Mouse (Mus musculus): Measurements from ENCODE around the gene Plekhm2. TPM values are rescaled to one million over a fixed set of nuclear protein-coding genes. Genes with fewer than 3 reads are reported as not detected.

The Plekhm2 gene
- polyA plus RNA-seq, 1 experiment from 2014 or later, result 5.7 TPM

DNA sequence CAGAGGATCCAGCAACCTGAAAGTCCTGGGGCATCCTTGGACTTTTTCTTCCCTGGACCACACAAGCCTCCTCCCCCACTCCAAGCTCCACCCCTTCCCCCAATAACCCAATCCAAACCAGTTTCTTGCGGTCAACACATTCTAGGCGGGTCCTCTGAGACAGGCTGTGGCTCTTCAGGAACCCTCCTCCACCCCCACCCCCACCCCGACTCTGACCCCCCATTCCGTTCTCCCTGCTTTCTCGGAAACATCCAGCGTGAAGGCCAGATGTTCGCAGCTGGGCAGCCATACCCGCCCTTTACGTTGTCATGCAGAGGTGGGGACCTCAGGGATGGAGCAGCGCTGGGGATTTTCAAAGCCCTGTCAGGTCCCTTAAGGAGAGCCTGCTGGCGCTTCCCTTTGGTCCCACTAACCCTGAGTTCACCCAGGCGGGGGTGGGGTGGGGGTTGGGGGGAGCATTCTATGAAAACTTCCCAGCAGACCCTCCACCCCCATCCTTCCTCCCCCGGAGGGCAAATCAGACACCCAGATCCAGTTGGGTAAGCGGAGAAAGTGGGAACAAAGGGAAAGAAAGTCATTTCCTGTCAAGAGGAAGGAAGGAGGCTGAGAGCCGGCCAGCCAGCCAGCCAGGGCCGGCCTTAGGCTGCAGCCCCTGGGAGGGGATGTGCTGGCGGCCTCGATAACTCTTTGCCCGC, 66.4 kb downstream of the Plekhm2 start:
- Histone ChIP-seq H3K9ac (ENCODE audit: low read length) (peak overlapping the region; percentile 86), H3K4me1 (replicated peaks; ENCODE audit: control insufficient read depth, insufficient read depth, low read length) (peaks cover 23% of the 10 kb centered on the region), H3K27ac (ENCODE audit: low read length) (peak overlapping the region; percentile 93), H3K36me3 (ENCODE audit: control insufficient read depth, insufficient read depth, low read length) (peaks cover 10% of the 10 kb centered on the region), H3K4me2 (ENCODE audit: low read depth, low read length) (peak overlapping the region; percentile 90), H3K27me3 (ENCODE audit: control insufficient read depth, insufficient read depth, low read depth, low read length) (no peaks in the 10 kb centered on the region), H3K4me3 (ENCODE audit: low read length) (peak overlapping the region; percentile 74), H3K9me3 (ENCODE audit: control insufficient read depth, low read length) (no peaks in the 10 kb centered on the region)
- WGBS, result 1% methylated on average over 19 of the region's 19 CpGs
- peak; percentile 82 for ATAC-seq (ENCODE audit: low read depth)

- peaks cover 20% of the 10 kb centered on the region for H3K36me3 ChIP-seq (ENCODE audit: control insufficient read depth, insufficient read depth, low read length)
- H3K27me3 ChIP-seq (ENCODE audit: control insufficient read depth, insufficient read depth, low read depth, low read length), result no peaks in the 10 kb centered on the region
- ATAC-seq (ENCODE audit: low read depth), result no peak
- H3K9me3 ChIP-seq (ENCODE audit: control insufficient read depth, low read length), result no peaks in the 10 kb centered on the region
- WGBS, result 80% methylated on average over 8 of the region's 8 CpGs
- H3K27ac ChIP-seq (ENCODE audit: low read length), result no peak overlapping the region
- peak overlapping the region; percentile 4; the same call in 1 of the 2 replicates for H3K9ac ChIP-seq (ENCODE audit: low read length)
- no peak overlapping the region for H3K4me2 ChIP-seq (ENCODE audit: low read depth, low read length)
- no peak overlapping the region for H3K4me3 ChIP-seq (ENCODE audit: low read length)
- H3K4me1 ChIP-seq (replicated peaks; ENCODE audit: control insufficient read depth, insufficient read depth, low read length), result peaks cover 18% of the 10 kb centered on the region
Observed at GRCm38 (mm10) chr4:141596700-141597328, 67.9 kb downstream of the Plekhm2 start.

GRCm38 (mm10) chr4:141595605-141596268, 69.0 kb downstream of the Plekhm2 start:
- H3K4me2 ChIP-seq (ENCODE audit: low read depth, low read length), result no peak overlapping the region
- H3K9ac ChIP-seq (ENCODE audit: low read length), result no peak overlapping the region
- H3K27ac ChIP-seq (ENCODE audit: low read length), result no peak overlapping the region
- H3K36me3 ChIP-seq (ENCODE audit: control insufficient read depth, insufficient read depth, low read length), result peaks cover 24% of the 10 kb centered on the region
- H3K27me3 ChIP-seq (ENCODE audit: control insufficient read depth, insufficient read depth, low read depth, low read length), result no peaks in the 10 kb centered on the region
- no peak overlapping the region for H3K4me3 ChIP-seq (ENCODE audit: low read length)
- WGBS, result 64% methylated on average over 9 of the region's 9 CpGs
- no peak for ATAC-seq (ENCODE audit: low read depth)
- no peaks in the 10 kb centered on the region for H3K9me3 ChIP-seq (ENCODE audit: control insufficient read depth, low read length)
- H3K4me1 ChIP-seq (replicated peaks; ENCODE audit: control insufficient read depth, insufficient read depth, low read length), result peaks cover 15% of the 10 kb centered on the region

DNA sequence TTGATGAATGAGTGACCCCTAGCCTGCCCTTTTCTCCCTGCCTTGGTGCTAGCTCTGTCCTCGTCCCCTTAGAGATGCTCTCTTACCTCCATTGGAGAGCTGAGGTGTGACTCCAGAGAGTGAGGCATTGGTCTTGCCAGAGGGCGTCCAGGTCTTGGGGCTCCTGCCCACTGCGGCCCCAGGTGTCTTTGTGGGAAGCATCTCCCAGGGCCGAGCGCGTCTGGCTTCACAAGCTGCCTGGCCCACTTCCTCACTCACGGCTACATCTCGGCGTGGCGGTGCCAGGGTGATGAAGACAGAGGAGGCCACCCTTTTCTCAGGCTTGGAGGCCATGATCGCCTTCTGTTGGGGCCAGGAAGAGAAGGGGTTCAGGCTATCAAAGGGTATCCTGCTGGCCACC, 69.6 kb downstream of the Plekhm2 start:
- no peak for ATAC-seq (ENCODE audit: low read depth)
- Histone ChIP-seq H3K4me2 (ENCODE audit: low read depth, low read length) (no peak overlapping the region), H3K9ac (ENCODE audit: low read length) (no peak overlapping the region), H3K4me1 (replicated peaks; ENCODE audit: control insufficient read depth, insufficient read depth, low read length) (peaks cover 11% of the 10 kb centered on the region), H3K27ac (ENCODE audit: low read length) (no peak overlapping the region), H3K27me3 (ENCODE audit: control insufficient read depth, insufficient read depth, low read depth, low read length) (no peaks in the 10 kb centered on the region), H3K4me3 (ENCODE audit: low read length) (no peak overlapping the region), H3K36me3 (ENCODE audit: control insufficient read depth, insufficient read depth, low read length) (peaks cover 26% of the 10 kb centered on the region), H3K9me3 (ENCODE audit: control insufficient read depth, low read length) (no peaks in the 10 kb centered on the region)
- 87% methylated on average over 11 of the region's 11 CpGs for WGBS

DNA sequence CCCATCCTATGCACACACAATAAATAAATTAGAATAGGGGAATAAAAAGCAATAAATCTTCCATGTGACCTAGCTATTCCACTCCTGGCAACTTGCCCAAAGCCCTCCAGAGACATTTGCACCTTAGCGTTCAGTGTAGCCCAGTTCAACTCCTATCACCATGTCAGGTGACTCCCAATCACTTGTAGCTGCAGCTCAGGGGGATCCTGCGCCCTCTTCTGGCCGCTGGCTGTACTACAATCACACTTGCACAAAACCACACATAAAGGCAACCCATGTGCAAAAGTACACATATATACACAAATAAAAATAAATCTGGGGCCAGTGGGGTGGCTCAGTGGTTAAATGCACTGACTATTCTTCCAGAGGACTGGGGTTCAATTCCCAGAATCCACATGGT, 73.2 kb downstream of the Plekhm2 start:
- no peak for ATAC-seq (ENCODE audit: low read depth)
- no peak overlapping the region for H3K27ac ChIP-seq (ENCODE audit: low read length)
- no peak overlapping the region for H3K4me3 ChIP-seq (ENCODE audit: low read length)
- 19% methylated on average over 3 of the region's 3 CpGs for whole genome bisulfite sequencing
- peaks cover 39% of the 10 kb centered on the region for H3K36me3 ChIP-seq (ENCODE audit: control insufficient read depth, insufficient read depth, low read length)
- no peaks in the 10 kb centered on the region for H3K27me3 ChIP-seq (ENCODE audit: control insufficient read depth, insufficient read depth, low read depth, low read length)
- H3K4me2 ChIP-seq (ENCODE audit: low read depth, low read length), result no peak overlapping the region
- H3K9ac ChIP-seq (ENCODE audit: low read length), result no peak overlapping the region
- no peaks in the 10 kb centered on the region for H3K4me1 ChIP-seq (replicated peaks; ENCODE audit: control insufficient read depth, insufficient read depth, low read length)
- no peaks in the 10 kb centered on the region for H3K9me3 ChIP-seq (ENCODE audit: control insufficient read depth, low read length)

- H3K36me3 ChIP-seq (ENCODE audit: control insufficient read depth, insufficient read depth, low read length), result peaks cover 49% of the 10 kb centered on the region
- no peak for ATAC-seq (ENCODE audit: low read depth)
- no peaks in the 10 kb centered on the region for H3K4me1 ChIP-seq (replicated peaks; ENCODE audit: control insufficient read depth, insufficient read depth, low read length)
- no peaks in the 10 kb centered on the region for H3K27me3 ChIP-seq (ENCODE audit: control insufficient read depth, insufficient read depth, low read depth, low read length)
- H3K9me3 ChIP-seq (ENCODE audit: control insufficient read depth, low read length), result no peaks in the 10 kb centered on the region
- H3K9ac ChIP-seq (ENCODE audit: low read length), result no peak overlapping the region
- H3K4me2 ChIP-seq (ENCODE audit: low read depth, low read length), result no peak overlapping the region
- WGBS, result 88% methylated on average over 8 of the region's 8 CpGs
- no peak overlapping the region for H3K27ac ChIP-seq (ENCODE audit: low read length)
- H3K4me3 ChIP-seq (ENCODE audit: low read length), result no peak overlapping the region
Observed at GRCm38 (mm10) chr4:141583919-141584318, 80.8 kb downstream of the Plekhm2 start.

- Histone ChIP-seq H3K4me3 (ENCODE audit: low read length) (no peak overlapping the region), H3K4me2 (ENCODE audit: low read depth, low read length) (no peak overlapping the region), H3K36me3 (ENCODE audit: control insufficient read depth, insufficient read depth, low read length) (peaks cover 63% of the 10 kb centered on the region), H3K27me3 (ENCODE audit: control insufficient read depth, insufficient read depth, low read depth, low read length) (no peaks in the 10 kb centered on the region), H3K9ac (ENCODE audit: low read length) (no peak overlapping the region), H3K4me1 (replicated peaks; ENCODE audit: control insufficient read depth, insufficient read depth, low read length) (no peaks in the 10 kb centered on the region), H3K27ac (ENCODE audit: low read length) (no peak overlapping the region), H3K9me3 (ENCODE audit: control insufficient read depth, low read length) (peaks cover 2% of the 10 kb centered on the region; the same call in 1 of the 2 replicates)
- WGBS, result 90% methylated on average over 13 of the region's 13 CpGs
- ATAC-seq (ENCODE audit: low read depth), result no peak
Observed at GRCm38 (mm10) chr4:141581051-141581450, 83.6 kb downstream of the Plekhm2 start.

GRCm38 (mm10) chr4:141578833-141579232, 85.9 kb downstream of the Plekhm2 start:
- H3K36me3 ChIP-seq (ENCODE audit: control insufficient read depth, insufficient read depth, low read length), result peaks cover 53% of the 10 kb centered on the region
- 0 out of 2 replicates have a peak overlapping the region, but pooled peaks have one; percentile 10 for H3K27ac ChIP-seq (ENCODE audit: low read length)
- H3K4me1 ChIP-seq (replicated peaks; ENCODE audit: control insufficient read depth, insufficient read depth, low read length), result peaks cover 9% of the 10 kb centered on the region
- ATAC-seq (ENCODE audit: low read depth), result no peak
- WGBS, result 11% methylated on average over 3 of the region's 3 CpGs
- H3K4me2 ChIP-seq (ENCODE audit: low read depth, low read length), result no peak overlapping the region
- H3K9me3 ChIP-seq (ENCODE audit: control insufficient read depth, low read length), result peaks cover 2% of the 10 kb centered on the region; the same call in 1 of the 2 replicates
- H3K27me3 ChIP-seq (ENCODE audit: control insufficient read depth, insufficient read depth, low read depth, low read length), result no peaks in the 10 kb centered on the region
- no peak overlapping the region for H3K4me3 ChIP-seq (ENCODE audit: low read length)
- no peak overlapping the region for H3K9ac ChIP-seq (ENCODE audit: low read length)

GRCm38 (mm10) chr4:141576877-141577276, 87.8 kb downstream of the Plekhm2 start:
- Histone ChIP-seq H3K27ac (ENCODE audit: low read length) (no peak overlapping the region), H3K36me3 (ENCODE audit: control insufficient read depth, insufficient read depth, low read length) (peaks cover 40% of the 10 kb centered on the region), H3K4me2 (ENCODE audit: low read depth, low read length) (no peak overlapping the region), H3K27me3 (ENCODE audit: control insufficient read depth, insufficient read depth, low read depth, low read length) (no peaks in the 10 kb centered on the region), H3K9ac (ENCODE audit: low read length) (no peak overlapping the region), H3K4me3 (ENCODE audit: low read length) (no peak overlapping the region), H3K9me3 (ENCODE audit: control insufficient read depth, low read length) (peaks cover 2% of the 10 kb centered on the region; the same call in 1 of the 2 replicates), H3K4me1 (replicated peaks; ENCODE audit: control insufficient read depth, insufficient read depth, low read length) (peaks cover 17% of the 10 kb centered on the region)
- WGBS, result 95% methylated on average over 7 of the region's 7 CpGs
- ATAC-seq (ENCODE audit: low read depth), result no peak

Measured in lung, embryonic 16.5 days (tissue).